Mouse (Mus musculus): ENCODE measurements around the gene 4931414P19Rik.
"Not testable (repeated sequence)": the region's sequence is repeated elsewhere in the genome, so short reads cannot be mapped to it uniquely, and the experiment has no call there.

The 4931414P19Rik gene

DNA sequence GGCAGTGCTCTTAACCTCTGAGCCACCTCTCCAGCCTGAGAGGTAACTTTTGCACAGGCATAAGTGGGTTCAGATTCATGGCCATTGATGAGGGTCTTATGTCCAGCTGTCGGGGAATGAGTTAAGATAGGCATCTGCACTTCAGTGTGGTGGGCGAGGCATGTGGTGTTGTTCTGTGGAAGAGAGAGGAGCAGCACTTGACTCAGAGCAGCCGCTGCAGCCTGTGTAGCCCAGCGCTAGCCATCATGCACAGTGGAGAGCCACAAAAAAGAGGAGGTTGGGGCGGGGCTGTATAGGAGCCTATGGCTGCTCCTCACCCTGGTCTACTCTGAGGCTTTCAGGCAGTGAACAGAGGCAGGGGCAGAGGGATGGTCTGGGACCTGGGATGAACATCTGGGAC, 22.3 kb upstream of the 4931414P19Rik start:
- DNase-seq (ENCODE audit: low spot score) = no peak

DNA sequence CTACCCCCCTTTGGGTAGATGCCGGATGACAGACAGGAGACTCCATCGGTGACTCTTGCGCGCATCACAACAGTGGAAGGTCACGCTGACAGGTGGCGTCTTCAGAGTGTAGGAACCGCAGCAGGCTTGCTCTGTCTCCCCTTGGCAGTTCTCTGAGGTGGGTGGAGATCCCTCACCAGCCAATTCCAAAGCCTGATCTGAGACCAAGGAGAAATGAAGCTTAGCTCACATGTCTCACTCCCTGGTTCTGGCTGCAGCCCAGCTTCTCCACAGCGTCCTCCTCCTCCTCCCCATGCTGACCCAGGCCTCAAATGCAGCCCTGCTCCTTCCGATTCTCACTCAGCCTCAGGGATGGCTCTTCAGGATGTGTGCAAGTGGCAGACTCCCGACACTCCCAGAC, 19.2 kb upstream of the 4931414P19Rik start:
- DNase-seq (ENCODE audit: low spot score) = no peak

DNA sequence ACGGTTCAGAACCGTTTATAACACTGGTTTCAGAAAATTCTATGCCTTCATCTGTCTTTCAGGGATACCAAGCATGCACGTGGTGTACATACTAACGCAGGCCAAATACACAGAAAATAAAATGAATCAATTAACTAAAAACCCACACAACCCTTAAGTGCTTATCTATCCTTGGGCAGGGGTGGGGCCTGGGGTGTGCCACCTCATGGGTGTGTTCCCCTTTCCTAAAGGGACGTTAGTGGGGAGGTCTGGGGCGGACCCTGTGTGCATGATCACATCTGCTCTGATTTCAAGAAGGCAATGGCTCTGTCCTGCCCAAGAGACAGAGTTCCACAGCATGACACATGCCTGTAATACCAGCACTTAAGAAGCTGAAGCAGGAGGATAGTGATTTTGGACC, 17.5 kb upstream of the 4931414P19Rik start:
- no peak for DNase-seq (ENCODE audit: low spot score)

DNA sequence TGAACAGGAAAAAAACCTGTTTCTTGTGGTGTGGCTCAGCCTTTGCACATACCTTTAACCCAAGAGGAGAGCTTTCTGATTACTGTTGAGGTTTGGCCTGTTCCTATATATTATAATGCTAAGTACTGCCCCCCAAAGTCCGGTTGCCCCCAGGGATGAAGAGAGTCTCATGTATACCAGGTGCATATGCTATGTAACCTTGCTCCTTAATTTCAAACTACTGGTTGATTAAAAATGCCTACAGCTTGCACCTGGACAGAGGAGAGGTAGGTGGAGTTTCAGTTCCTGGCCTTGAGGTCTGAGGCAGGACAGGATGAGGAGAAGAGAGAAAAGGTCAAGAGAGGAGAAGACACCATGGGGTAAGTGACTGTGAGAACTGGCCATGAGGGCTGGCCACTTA, 15.3 kb upstream of the 4931414P19Rik start, which contains the start of gene Psmb11:
TSS of gene Psmb11 (plus strand) at position 301 of the 400 bp plus-strand sequence.
- DNase-seq (ENCODE audit: low spot score) = no peak

DNA sequence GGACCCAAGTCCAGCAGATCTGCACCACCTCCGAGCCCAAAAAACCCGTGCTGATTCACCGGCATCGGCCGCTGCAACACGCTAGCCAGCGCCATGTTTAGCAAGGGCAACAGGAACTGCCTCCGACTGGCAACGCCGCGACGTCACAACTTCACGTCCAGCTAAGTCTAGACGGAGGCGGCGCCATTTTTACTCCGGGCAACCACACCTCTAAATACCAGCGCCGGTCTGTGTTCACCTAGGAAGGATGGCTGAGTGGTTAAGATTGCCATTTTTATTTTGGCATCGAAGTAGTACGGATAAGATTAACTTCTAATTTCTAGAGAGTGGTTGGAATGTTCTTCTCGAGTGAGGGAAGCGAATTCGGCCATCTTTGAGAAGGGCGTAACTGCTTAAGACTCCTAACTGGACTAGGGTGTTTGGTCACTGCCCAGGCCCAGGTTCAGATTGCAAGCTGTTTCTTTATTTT, 12.1 kb upstream of the 4931414P19Rik start, which contains the start of gene Psmb5:
TSS of gene Psmb5 (minus strand) at position 126 of the 469 bp plus-strand sequence.
- peak; percentile 77 for DNase-seq (ENCODE audit: low spot score)

DNA sequence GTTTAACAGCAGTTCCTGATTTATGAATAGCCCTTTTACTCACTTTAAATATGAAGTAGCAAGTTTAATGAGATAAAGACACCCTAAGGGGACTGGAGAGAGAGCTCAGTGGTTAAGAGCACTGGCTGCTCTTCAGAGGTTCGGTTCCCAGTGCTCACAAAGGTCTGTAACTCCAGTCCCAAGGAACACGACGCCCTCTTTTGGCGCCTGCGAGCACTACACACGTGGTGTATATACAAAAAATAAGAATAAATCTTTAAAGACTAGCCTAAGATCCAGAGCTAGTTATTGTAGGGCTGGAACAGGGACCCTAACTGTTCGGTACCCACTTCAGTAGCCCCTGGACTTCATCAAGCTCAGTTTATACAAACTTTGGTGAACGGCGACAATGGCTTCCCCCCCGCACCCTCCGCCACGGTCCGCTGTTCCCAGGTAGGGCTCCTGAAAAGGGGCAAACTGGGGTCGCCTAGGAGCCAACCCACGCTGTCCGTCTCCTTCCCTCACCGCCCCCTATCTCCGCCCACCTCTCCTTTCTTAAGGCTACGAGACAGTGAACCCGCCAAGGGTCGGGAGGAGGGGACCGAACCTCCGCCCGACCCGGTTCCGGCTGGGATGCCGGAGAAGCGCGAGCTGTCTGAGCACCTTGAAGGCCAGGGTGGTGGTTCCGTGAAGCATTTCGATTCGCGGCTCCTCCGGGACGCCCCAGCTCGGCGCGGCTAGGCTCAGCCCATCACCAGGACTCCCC, 11.5 kb upstream of the 4931414P19Rik start:
- DNase-seq (ENCODE audit: low spot score) = no peak

DNA sequence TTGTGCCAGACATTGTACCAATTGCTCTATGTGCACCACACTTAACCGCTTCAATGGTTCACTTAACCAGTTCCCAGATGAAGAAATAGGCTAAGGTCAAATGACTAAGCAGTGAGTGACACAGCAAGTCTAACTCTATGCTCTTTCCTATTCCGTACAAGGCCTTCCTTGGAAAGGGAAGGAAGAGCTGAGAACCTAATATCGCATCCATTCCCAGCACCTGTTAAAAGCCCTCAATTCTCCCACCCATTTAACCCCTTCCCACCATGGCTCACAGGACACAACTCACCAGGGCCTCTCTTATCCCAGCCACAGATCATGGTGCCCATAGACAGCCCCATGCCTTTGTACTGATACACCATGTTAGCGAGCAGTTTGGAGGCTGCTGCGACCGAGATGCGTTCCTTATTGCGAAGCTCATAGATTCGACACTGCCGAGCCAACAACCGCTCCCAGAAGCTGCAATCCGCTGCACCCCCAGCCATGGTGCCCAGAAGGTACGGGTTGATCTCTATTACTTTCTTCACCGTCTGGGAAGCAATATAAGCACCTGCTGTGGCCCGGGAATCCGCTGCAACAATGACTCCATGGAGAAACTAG, 10.5 kb upstream of the 4931414P19Rik start:
- DNase-seq (ENCODE audit: low spot score) = no peak

DNA sequence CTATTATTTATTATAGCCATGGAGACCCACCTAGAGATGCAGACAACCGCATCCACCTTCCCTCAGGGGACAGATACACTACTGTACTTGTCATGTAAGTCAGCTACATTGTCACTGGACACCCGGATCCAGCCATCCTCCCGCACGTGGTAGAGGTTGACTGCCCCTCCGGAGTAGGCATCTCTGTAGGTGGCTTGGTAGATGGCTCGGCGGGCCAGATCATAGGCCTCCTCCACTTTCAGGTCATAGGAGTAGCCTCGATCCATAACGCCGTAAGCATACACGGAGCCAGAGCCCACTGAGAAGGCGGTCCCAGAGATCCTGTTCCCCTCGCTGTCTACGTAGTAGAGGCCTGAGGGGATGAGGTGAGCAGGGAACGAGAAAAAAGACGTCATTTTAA, 8.3 kb upstream of the 4931414P19Rik start:
- DNase-seq (ENCODE audit: low spot score) = not testable (repeated sequence)

DNA sequence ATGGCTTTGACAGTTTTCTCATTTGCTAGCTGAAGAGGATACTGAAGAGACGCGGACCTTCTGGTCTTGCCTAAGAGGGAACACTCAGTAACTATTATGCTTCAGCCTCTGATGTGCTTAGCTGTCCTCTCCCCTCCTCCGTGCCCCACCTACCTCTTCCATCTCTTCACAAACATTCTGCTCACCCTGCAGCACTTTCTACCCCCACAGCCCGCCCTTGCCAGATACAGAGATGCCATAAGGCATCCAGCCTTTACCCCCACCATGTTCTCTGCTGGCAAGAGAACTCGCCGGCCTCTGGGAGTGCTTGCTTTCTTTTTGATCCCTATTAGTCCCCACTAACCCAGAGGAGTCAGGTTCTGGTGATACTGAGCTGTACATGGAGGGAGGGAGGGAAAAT, 4.9 kb upstream of the 4931414P19Rik start:
- DNase-seq (ENCODE audit: low spot score) = no peak

DNA sequence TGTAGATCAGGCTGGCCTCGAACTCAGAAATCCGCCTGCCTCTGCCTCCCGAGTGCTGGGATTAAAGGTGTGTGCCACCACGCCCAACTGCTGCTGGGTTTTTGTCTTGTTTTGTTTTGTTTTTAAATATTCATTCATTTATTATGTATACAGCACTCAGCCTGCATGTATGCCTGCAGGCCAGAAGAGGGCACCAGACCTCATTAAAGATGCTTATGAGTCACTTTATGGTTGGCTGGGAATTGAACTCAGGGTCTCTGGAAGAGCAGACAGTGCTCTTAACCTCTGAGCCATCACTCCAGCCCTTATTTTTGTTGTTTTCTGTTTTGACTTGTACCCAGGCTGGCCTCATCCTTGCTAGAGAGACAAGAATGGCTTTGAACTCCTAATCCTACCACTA, 4.2 kb upstream of the 4931414P19Rik start:
- no peak for DNase-seq (ENCODE audit: low spot score)

DNA sequence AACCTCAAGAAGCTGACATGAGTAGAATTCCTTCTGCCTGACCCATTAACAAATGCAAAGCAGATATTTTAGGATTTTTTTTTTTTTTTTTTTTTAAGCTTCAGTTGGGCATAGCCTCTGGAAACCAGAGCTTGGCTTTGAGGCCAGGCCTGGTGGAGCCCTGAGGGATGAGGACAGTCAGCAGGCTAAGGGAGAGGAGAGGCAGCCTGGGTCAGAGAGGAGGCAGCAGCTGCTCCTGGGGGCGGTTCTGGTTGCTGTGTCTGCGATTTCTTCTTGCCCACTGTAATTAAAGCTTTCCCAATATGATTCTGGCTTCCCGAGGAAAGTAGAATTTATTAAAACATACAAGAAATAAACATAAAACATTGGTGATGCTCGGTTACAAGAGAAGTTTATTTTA, 3.5 kb upstream of the 4931414P19Rik start:
- no peak for DNase-seq (ENCODE audit: low spot score)

DNA sequence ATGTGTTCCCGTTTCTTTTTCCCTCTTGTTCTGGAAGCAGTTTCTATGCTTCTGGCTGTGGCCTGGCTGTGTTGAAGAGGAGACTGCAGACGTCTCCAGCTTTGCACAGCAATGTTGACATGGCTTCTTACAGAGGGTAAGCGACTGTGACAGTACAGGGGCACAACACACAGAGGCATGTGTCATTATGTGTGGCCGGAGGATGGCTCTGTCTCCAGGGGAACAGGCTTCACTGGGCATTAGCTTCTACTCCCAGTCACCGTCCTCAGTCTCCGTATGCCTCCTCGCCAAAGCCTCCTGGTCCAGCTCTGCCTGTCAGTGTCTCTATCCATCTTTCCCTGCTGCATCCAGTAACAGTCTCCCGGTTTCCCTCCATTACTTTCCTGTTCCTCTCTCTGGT, 1.4 kb upstream of the 4931414P19Rik start:
- DNase-seq (ENCODE audit: low spot score) = no peak

DNA sequence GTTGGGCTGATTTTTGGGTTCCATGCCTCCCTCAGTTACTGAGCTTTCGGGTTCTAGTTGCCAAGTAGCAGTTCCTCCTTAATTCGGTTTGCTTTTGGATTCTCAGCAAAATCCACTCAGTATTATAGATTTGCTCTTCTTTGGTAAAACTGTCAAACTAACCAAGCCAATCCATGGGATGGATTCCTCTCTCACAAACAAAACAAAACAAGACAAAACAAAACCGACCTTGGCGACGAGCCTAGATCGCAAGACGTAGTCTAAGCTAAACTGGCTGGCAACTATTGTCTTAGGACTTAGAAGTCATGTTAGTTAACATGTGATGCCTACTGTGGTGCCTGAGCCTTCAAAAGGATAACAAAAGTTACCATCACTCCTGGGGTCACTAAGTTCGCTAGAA, 2.1 kb downstream of the 4931414P19Rik start:
- no peak for DNase-seq (ENCODE audit: low spot score)

DNA sequence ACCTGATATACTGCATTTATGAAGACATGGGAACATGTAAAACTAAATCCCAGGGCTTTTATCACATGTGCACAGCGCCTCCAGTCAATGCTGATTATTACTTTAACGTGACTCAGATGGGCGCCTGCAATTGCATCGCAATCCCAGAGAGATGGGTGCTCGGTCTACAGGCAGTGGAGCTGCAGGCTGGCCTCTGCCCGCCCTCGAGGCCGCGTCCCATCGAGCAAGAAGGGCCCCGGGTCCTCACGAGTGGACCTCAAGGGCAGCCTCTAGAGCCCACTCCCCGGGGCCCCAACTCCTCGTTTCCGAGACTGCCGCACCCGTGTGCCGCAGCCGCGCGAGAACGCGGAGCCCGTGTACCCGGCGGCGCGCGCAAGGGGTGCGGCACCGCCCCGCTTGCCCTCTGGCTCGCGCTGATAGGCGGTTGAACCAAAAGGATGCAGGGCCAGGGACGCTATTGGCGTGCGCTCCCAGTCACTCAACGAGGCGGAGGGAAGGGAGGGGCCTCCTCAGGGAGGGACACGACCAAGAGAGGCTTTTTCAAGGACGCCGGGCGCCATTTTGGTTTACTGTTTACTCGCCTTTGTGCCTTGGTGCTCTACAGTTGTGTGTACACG, 2.6 kb downstream of the 4931414P19Rik start:
- peak; percentile 89 for DNase-seq (ENCODE audit: low spot score)

DNA sequence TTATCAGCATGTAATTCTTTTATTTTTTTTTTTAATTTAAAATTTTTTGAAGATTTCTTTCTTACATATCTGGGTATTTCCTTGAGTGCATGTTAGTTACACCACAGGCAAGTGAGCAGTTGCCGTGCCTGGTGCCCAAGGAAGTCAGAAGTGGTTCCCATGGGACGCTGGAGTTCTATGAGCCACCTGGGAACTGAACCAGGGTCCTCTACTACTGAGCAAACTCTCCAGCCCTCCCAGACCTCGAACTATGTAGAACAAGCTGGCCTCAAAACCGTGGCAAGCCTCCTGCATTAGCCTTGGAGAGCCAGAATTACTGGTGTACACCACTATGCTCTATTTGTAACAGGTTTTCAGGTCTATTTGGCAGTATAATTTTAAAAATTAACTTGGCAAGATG, 3.2 kb downstream of the 4931414P19Rik start:
- DNase-seq (ENCODE audit: low spot score) = no peak

DNA sequence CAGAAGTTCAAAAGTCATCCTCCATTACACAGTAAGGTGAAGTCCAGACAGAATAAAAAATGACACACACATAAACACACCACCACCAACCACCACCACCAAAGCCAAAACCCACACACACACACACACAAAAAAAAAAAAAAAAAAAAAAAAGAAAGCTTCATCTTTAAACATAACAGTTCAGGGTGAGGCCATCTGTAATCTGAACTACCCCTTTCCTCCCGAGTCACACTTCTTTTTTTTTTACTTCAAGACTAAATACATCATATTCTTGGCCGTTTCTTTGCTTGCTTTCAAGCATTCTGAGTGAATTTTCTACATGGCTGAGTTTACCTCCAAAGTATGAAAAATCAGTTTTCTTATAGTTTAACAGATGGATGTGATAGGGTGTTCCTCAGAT, 4.2 kb downstream of the 4931414P19Rik start:
- DNase-seq (ENCODE audit: low spot score) = no peak

DNA sequence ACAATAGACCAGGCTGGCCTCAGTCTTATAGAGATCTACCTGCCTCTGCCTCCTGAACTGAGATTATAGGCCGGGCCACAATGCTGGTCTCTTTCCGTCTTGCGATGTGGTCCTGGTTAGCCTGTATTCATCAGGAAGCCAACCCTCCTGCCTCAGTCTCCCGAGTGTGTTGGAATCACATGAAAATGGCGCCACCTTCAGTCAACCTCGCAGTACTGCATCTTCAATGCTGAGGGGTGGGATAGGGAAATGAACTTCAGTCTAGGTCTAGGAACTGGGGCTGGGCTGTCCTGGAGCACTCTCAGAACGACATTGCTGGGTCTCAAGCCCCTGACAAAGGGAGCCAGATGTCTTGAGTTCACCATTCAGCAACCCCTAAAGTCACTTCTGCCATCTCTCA, 8.7 kb downstream of the 4931414P19Rik start:
- DNase-seq (ENCODE audit: low spot score) = no peak

DNA sequence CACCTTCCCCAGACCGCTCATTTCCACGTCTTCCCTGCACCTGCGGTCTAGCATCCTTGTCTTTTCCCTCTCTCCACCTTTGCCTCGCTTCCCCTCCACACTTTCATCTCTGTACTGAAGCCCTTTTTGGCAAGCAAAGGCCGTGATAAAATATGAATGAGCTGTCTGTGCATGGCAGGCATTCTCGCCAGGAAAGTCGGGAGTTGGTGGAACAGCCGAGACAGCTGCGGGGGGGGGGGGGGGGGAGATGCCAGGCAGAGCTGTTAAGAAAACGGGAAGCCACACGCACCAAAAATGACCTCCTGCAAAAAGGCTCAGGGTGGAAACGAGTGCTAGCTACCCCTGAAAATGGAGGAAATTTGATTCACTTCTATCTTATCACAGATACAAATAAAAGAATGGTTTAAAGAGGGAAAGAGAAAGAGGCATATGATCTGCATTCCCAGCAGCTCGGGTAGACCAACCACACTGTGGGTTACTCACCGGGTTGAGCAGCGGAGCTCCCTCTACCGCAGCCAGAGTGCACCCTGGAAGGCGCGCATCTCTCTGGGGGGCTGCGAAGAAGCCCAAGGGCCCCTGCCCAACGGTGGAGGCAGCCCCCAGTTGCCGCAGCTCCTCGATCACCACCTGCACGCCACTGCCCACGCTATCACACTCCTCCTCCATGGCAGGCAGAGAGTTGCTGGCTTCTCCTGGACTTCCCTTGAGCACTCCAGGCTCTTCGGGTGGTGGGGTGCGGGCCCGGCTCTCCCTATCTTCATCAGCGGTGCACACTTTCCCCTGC, 11.0 kb downstream of the 4931414P19Rik start:
- DNase-seq (ENCODE audit: low spot score) = no peak

DNA sequence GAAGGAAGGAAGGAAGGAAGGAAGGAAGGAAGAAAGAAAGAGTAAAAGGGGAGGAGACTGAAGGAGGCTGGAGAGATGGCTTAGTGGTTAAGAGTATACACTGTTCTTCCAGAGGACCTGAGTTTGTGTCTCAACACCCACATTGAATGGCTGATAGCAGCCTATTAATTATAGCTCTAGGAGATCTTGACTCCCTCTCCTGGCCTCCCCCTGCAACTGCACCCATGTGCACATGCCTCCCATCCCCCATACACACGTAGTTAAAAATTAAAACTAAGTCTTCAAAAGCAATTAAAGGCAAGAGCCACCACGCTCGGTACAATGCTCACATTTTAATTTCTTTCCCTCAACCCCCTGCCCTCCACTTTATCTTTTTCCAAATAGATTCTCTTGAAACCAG, 11.7 kb downstream of the 4931414P19Rik start:
- DNase-seq (ENCODE audit: low spot score) = no peak

DNA sequence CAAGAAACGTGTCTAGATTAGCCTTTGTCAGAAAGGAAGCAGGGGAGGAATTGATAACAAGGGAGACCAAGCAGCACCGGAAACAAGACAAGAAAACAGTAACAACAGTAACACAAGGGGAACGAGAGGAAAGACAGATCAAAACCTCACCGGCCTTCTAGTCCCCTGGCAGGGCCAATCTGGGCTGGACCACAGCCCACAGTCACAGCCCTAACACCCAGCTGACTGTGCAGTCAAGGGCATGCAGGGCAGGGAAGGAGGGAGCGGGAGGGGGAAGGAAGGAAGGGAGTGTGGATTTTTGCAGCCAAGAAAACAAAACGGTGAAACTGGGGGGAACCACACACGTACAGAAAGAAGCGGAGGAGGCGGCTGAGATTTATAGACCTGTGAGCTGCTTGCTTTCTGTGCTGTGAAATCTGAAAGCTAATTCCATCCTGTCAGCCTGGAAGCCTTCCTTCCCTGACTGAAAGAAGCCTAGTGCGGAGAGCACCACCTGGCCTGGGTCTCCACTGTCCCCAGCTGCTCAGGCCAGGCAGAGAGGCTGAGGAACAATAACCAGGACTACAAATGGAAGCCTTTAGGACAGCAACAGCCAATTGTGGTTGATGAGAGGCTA, 13.4 kb downstream of the 4931414P19Rik start:
- peak; percentile 39 for DNase-seq (ENCODE audit: low spot score)

DNA sequence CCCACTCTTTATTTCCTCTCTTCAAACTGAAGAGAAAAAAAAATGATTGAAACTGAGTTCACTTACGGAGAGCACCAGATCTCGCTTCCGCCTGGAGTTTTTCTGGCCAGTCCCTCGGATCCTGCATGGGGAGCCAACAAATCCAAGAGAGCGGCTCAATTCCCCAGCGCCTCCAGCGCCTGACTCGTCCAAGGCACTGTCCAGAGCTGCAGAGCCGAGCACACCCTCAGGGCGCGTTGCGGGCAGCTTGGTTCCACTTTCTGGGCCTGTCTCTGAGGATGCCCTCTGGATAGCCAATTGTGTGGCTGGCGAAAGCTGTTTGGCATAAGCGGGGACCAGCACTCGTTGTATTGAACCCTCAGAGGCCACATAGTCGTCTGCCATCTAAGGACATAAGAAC, 14.7 kb downstream of the 4931414P19Rik start:
- DNase-seq (ENCODE audit: low spot score) = no peak
